Mouse (Mus musculus): ENCODE measurements around the gene Cavin2. TPM values are rescaled to one million over a fixed set of nuclear protein-coding genes. Genes with fewer than 3 reads are reported as not detected.

The Cavin2 gene
- polyA plus RNA-seq (2014; fragmentation: Nextera tagmentation; extraction: Ambion mirVana): 216 and 221 TPM in 2 replicates

- Histone ChIP-seq H3K36me3 (ENCODE audit: control insufficient read depth, insufficient read depth, low read length) (peaks cover 10% of the 10 kb centered on the region; the same call in 1 of the 2 replicates), H3K4me1 (ENCODE audit: control insufficient read depth in 2 of 2, insufficient read depth in 2 of 2, low read length in 2 of 2) (peaks cover 7 to 22% of the 10 kb centered on the region in 2 experiments), H3K27me3 (ENCODE audit: control insufficient read depth, insufficient read depth, low read length) (no peaks in the 10 kb centered on the region), H3K4me3 (ENCODE audit: control insufficient read depth in 1 of 2, insufficient read depth in 1 of 2, low read depth in 1 of 2, low read length in 2 of 2) (peak within 1 kb of the TSS; percentile 56 to 65), H3K9ac (ENCODE audit: low read length) (peak within 1 kb of the TSS; percentile 94), H3K4me2 (ENCODE audit: low read length) (peak within 1 kb of the TSS; percentile 80), H3K9me3 (ENCODE audit: control insufficient read depth, low read length) (no peaks in the 10 kb centered on the region), H3K27ac (replicated peaks in 1 of 2; ENCODE audit: control insufficient read depth in 1 of 2, insufficient read depth in 1 of 2, low read depth in 2 of 2, low read length in 2 of 2) (peak within 1 kb of the TSS; percentile 99)
- ATAC-seq (ENCODE audit: insufficient number of reproducible peaks, insufficient read depth, low FRiP score, low read depth): peak; percentile 89
- 13% methylated on average over 17 of the region's 17 CpGs for WGBS
Observed at GRCm38 (mm10) chr1:51288755-51289619, at the start of gene Cavin2. TSS of gene Cavin2 (plus strand) at chr1:51289126.

DNA sequence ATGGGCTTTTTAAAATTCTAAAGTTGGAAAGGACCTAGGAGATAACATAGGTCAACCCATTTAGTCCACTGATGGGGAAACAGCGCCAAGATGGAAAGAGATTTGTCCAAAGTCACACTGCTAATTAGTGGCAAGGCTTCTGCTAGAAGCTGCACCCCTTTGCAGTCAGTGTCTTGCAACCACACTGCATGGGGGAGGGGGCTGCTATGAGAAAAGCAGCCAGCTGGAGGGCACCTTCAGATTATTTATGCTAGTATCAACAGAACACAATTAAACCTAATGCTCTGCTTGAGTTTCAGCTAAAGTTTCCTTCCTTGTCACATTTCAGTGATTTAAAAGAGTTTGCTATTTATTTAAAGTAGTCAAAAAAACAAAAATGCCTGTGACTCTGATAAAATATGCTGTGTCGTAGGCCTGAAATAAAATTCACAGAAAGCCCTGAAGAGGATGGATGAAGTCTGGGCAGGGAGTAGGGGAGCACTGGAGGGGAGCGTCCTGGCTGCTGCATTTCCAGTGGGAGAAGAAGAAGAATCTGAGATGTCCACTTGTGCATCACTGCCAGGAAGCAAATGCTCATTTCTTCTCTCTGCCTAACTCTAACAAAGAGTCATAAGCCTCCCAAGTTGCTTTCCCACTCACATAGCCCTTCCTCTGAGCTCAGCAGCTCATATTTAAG, 47.5 kb upstream of the Cavin2 start:
- H3K4me2 ChIP-seq (ENCODE audit: low read length): no peak overlapping the region
- H3K27ac ChIP-seq (replicated peaks in 1 of 2; ENCODE audit: control insufficient read depth in 1 of 2, insufficient read depth in 1 of 2, low read depth in 2 of 2, low read length in 2 of 2): no peak overlapping the region
- H3K4me1 ChIP-seq (ENCODE audit: control insufficient read depth in 2 of 2, insufficient read depth in 2 of 2, low read length in 2 of 2): no peaks in the 10 kb centered on the region
- H3K4me3 ChIP-seq (ENCODE audit: control insufficient read depth in 1 of 2, insufficient read depth in 1 of 2, low read depth in 1 of 2, low read length in 2 of 2): no peak overlapping the region
- H3K9me3 ChIP-seq (ENCODE audit: control insufficient read depth, low read length): no peaks in the 10 kb centered on the region
- no peak overlapping the region for H3K9ac ChIP-seq (ENCODE audit: low read length)
- ATAC-seq (ENCODE audit: insufficient number of reproducible peaks, insufficient read depth, low FRiP score, low read depth): no peak
- no peaks in the 10 kb centered on the region for H3K27me3 ChIP-seq (ENCODE audit: control insufficient read depth, insufficient read depth, low read length)
- no peaks in the 10 kb centered on the region for H3K36me3 ChIP-seq (ENCODE audit: control insufficient read depth, insufficient read depth, low read length)
- 85% methylated on average over 3 of the region's 3 CpGs for WGBS

DNA sequence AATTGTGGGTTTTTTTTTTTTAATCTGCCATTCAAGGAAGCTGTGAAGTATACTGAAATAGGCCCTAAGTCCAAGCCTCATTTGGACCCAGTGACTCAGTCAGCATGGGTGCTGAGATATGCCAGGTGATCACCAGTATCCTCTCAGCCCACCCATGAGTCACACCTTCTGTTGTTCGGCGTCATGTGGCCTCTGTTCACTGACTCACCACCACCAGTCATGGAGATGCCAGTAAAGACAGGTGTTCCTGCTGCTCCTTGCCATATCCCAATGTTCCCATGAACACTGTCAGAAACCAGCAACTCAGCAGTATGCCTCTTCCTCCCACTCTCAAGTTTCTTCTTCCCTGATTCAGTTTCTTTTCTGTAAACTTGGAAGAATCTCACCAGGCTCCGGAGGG, 45.6 kb upstream of the Cavin2 start:
- Histone ChIP-seq H3K36me3 (ENCODE audit: control insufficient read depth, insufficient read depth, low read length) (no peaks in the 10 kb centered on the region), H3K9me3 (ENCODE audit: control insufficient read depth, low read length) (no peaks in the 10 kb centered on the region), H3K4me2 (ENCODE audit: low read length) (no peak overlapping the region), H3K27me3 (ENCODE audit: control insufficient read depth, insufficient read depth, low read length) (no peaks in the 10 kb centered on the region), H3K4me1 (ENCODE audit: control insufficient read depth in 2 of 2, insufficient read depth in 2 of 2, low read length in 2 of 2) (no peaks in the 10 kb centered on the region), H3K9ac (ENCODE audit: low read length) (no peak overlapping the region), H3K4me3 (ENCODE audit: control insufficient read depth in 1 of 2, insufficient read depth in 1 of 2, low read depth in 1 of 2, low read length in 2 of 2) (no peak overlapping the region), H3K27ac (replicated peaks in 1 of 2; ENCODE audit: control insufficient read depth in 1 of 2, insufficient read depth in 1 of 2, low read depth in 2 of 2, low read length in 2 of 2) (no peak overlapping the region)
- 84% methylated on average over 3 of the region's 3 CpGs for WGBS
- no peak for ATAC-seq (ENCODE audit: insufficient number of reproducible peaks, insufficient read depth, low FRiP score, low read depth)

DNA sequence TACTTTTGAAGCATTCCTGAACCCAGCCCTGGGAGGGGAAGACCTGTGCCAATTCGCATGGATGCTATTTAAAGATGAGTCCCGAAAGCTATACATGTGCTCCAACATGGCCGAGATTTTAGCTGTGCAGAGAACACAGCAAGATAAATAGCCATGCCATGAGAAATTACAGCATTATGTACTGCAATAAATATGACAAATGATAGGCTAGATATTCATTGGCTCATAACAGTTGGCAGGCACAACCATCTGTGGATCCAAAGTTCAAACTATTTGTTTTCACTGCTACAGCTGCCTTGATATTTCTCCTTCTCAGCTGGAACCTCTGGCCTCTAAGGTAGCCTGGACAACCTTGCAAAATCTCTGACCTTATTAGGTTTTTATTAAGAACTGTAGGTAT, 45.1 kb upstream of the Cavin2 start:
- H3K27me3 ChIP-seq (ENCODE audit: control insufficient read depth, insufficient read depth, low read length): no peaks in the 10 kb centered on the region
- ATAC-seq (ENCODE audit: insufficient number of reproducible peaks, insufficient read depth, low FRiP score, low read depth): no peak
- WGBS: 79% methylated on average over 3 of the region's 3 CpGs
- H3K4me3 ChIP-seq (ENCODE audit: control insufficient read depth in 1 of 2, insufficient read depth in 1 of 2, low read depth in 1 of 2, low read length in 2 of 2): no peak overlapping the region
- H3K9ac ChIP-seq (ENCODE audit: low read length): no peak overlapping the region
- H3K9me3 ChIP-seq (ENCODE audit: control insufficient read depth, low read length): no peaks in the 10 kb centered on the region
- H3K36me3 ChIP-seq (ENCODE audit: control insufficient read depth, insufficient read depth, low read length): no peaks in the 10 kb centered on the region
- no peak overlapping the region for H3K4me2 ChIP-seq (ENCODE audit: low read length)
- H3K27ac ChIP-seq (replicated peaks in 1 of 2; ENCODE audit: control insufficient read depth in 1 of 2, insufficient read depth in 1 of 2, low read depth in 2 of 2, low read length in 2 of 2): no peak overlapping the region
- no peaks in the 10 kb centered on the region for H3K4me1 ChIP-seq (ENCODE audit: control insufficient read depth in 2 of 2, insufficient read depth in 2 of 2, low read length in 2 of 2)

DNA sequence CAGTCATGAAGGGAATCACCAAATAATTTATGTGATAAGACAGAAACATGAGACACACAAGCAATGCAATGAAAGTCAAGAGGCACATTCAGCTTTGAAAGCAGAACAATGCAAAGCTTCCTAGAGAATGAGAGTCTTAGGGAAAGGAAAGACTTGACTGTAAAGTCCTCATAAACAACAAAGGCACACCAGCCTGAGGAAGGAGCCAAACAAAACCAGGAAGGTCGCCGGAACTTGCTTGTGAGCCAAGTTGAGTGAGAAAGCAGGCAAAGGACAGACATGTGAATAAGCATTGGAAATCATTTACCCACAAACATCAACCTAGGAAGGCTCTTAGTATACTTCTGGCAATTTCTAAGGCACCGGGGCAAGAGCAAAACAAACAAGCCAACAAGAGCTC, 43.5 kb upstream of the Cavin2 start:
- Histone ChIP-seq H3K9me3 (ENCODE audit: control insufficient read depth, low read length) (no peaks in the 10 kb centered on the region), H3K27ac (replicated peaks in 1 of 2; ENCODE audit: control insufficient read depth in 1 of 2, insufficient read depth in 1 of 2, low read depth in 2 of 2, low read length in 2 of 2) (no peak overlapping the region), H3K4me2 (ENCODE audit: low read length) (no peak overlapping the region), H3K4me1 (ENCODE audit: control insufficient read depth in 2 of 2, insufficient read depth in 2 of 2, low read length in 2 of 2) (no peaks in the 10 kb centered on the region), H3K36me3 (ENCODE audit: control insufficient read depth, insufficient read depth, low read length) (no peaks in the 10 kb centered on the region), H3K27me3 (ENCODE audit: control insufficient read depth, insufficient read depth, low read length) (no peaks in the 10 kb centered on the region), H3K9ac (ENCODE audit: low read length) (no peak overlapping the region), H3K4me3 (ENCODE audit: control insufficient read depth in 1 of 2, insufficient read depth in 1 of 2, low read depth in 1 of 2, low read length in 2 of 2) (no peak overlapping the region)
- ATAC-seq (ENCODE audit: insufficient number of reproducible peaks, insufficient read depth, low FRiP score, low read depth): no peak
- 62% methylated on average over 3 of the region's 3 CpGs for WGBS

- ATAC-seq (ENCODE audit: insufficient number of reproducible peaks, insufficient read depth, low FRiP score, low read depth): no peak
- Histone ChIP-seq H3K27ac (replicated peaks in 1 of 2; ENCODE audit: control insufficient read depth in 1 of 2, insufficient read depth in 1 of 2, low read depth in 2 of 2, low read length in 2 of 2) (no peak overlapping the region), H3K36me3 (ENCODE audit: control insufficient read depth, insufficient read depth, low read length) (no peaks in the 10 kb centered on the region), H3K9ac (ENCODE audit: low read length) (no peak overlapping the region), H3K4me2 (ENCODE audit: low read length) (no peak overlapping the region), H3K9me3 (ENCODE audit: control insufficient read depth, low read length) (no peaks in the 10 kb centered on the region), H3K4me1 (ENCODE audit: control insufficient read depth in 2 of 2, insufficient read depth in 2 of 2, low read length in 2 of 2) (no peaks in the 10 kb centered on the region), H3K27me3 (ENCODE audit: control insufficient read depth, insufficient read depth, low read length) (no peaks in the 10 kb centered on the region), H3K4me3 (ENCODE audit: control insufficient read depth in 1 of 2, insufficient read depth in 1 of 2, low read depth in 1 of 2, low read length in 2 of 2) (no peak overlapping the region)
- 72% methylated on average over 5 of the region's 5 CpGs for WGBS
Observed at GRCm38 (mm10) chr1:51250302-51250701, 38.6 kb upstream of the Cavin2 start.

- Histone ChIP-seq H3K4me2 (ENCODE audit: low read length) (no peak overlapping the region; the same call in 1 of the 2 replicates), H3K27me3 (ENCODE audit: control insufficient read depth, insufficient read depth, low read length) (no peaks in the 10 kb centered on the region), H3K4me1 (ENCODE audit: control insufficient read depth in 2 of 2, insufficient read depth in 2 of 2, low read length in 2 of 2) (peaks cover 20 to 50% of the 10 kb centered on the region in 2 experiments), H3K4me3 (ENCODE audit: control insufficient read depth in 1 of 2, insufficient read depth in 1 of 2, low read depth in 1 of 2, low read length in 2 of 2) (no peak overlapping the region), H3K9ac (ENCODE audit: low read length) (no peak overlapping the region; the same call in 1 of the 2 replicates), H3K36me3 (ENCODE audit: control insufficient read depth, insufficient read depth, low read length) (no peaks in the 10 kb centered on the region), H3K9me3 (ENCODE audit: control insufficient read depth, low read length) (no peaks in the 10 kb centered on the region), H3K27ac (replicated peaks in 1 of 2; ENCODE audit: control insufficient read depth in 1 of 2, insufficient read depth in 1 of 2, low read depth in 2 of 2, low read length in 2 of 2) (peak overlapping the region; percentile 79 to 92)
- 18% methylated on average over 5 of the region's 5 CpGs for WGBS
- peak; percentile 76; the same call in 1 of the 2 replicates for ATAC-seq (ENCODE audit: insufficient number of reproducible peaks, insufficient read depth, low FRiP score, low read depth)
Observed at GRCm38 (mm10) chr1:51265118-51265800, 23.7 kb upstream of the Cavin2 start.
